Mouse (Mus musculus) hindbrain, embryonic 11.5 days (tissue): Measurements from ENCODE around the gene Thsd7a. TPM values are rescaled to one million over a fixed set of nuclear protein-coding genes. Genes with fewer than 3 reads are reported as not detected.

Experiments used
- ATAC-seq: fragments of 200-750 bp; cut with Nextera tagmentation; 2 replicates; pipeline ENCODE4 v1.8.0; 2017; ENCODE audit warnings: mild to moderate bottlenecking, moderate TSS enrichment, moderate library complexity; ENCODE audit not compliant: low FRiP score
- DNase-seq: peaks from one replicate; pipeline ENCODE4 v3.0.0-alpha.2; 2015; ENCODE audit warnings: low spot score
- H3K27ac ChIP-seq: fragments of 300-500 bp; sonication (generic); 2 replicates; pipeline ENCODE4 v1.5.1; 2014; ENCODE audit warnings: mild to moderate bottlenecking, low read depth, low read length
- H3K27me3 ChIP-seq: fragments of 300-500 bp; sonication (generic); 2 replicates; pipeline ENCODE4 v1.6.1; 2014; ENCODE audit warnings: mild to moderate bottlenecking, low read length, moderate library complexity, mixed read lengths; ENCODE audit not compliant: control insufficient read depth, insufficient read depth
- H3K36me3 ChIP-seq: fragments of 300-500 bp; sonication (generic); 2 replicates; pipeline ENCODE4 v1.6.1; 2014; ENCODE audit warnings: mild to moderate bottlenecking, low read length, moderate library complexity, mixed read lengths; ENCODE audit not compliant: control insufficient read depth, insufficient read depth
- H3K4me1 ChIP-seq: fragments of 300-500 bp; sonication (generic); replicated peaks from 2 replicates; pipeline ENCODE4 v1.6.1; 2014; ENCODE audit warnings: low read length, mixed read lengths; ENCODE audit not compliant: control insufficient read depth, insufficient read depth
- H3K4me2 ChIP-seq: fragments of 300-500 bp; sonication (generic); replicated peaks from 2 replicates; pipeline ENCODE4 v1.6.1; 2014; ENCODE audit warnings: mild to moderate bottlenecking, low read depth, low read length
- H3K4me3 ChIP-seq: fragments of 300-500 bp; sonication (generic); 2 replicates; pipeline ENCODE4 v1.5.1; 2014; ENCODE audit warnings: low read depth, low read length
- H3K9ac ChIP-seq: fragments of 300-500 bp; sonication (generic); 2 replicates; pipeline ENCODE4 v1.6.1; 2014; ENCODE audit warnings: low read depth, low read length
- H3K9me3 ChIP-seq: fragments of 300-500 bp; sonication (generic); 2 replicates; pipeline ENCODE4 v1.6.1; 2016; ENCODE audit warnings: low read length; ENCODE audit not compliant: control insufficient read depth
- WGBS: fragments of 180-500 bp; shearing (Covaris S2); extraction: QIAGEN DNeasy Blood & Tissue Kit; methylation state at CpG from one replicate; pipeline ENCODE4 v1.1.7; 2014; 5-methylcytosine and 5-hydroxymethylcytosine counted together
- polyA plus RNA-seq: library from polyadenylated mRNA; unstranded; fragments of >200 nt; fragmentation: Nextera tagmentation; extraction: Ambion mirVana; gene quantifications from 2 replicates; pipeline ENCODE4 v1.2.1, GENCODE M21; 2014

Thsd7a gene
- polyA plus RNA-seq, 1 experiment from 2014 or later, result 43.2 TPM

- H3K4me1 ChIP-seq, result no peaks in the 10 kb centered on the region
- H3K4me3 ChIP-seq, result no peak overlapping the region
- no peak overlapping the region for H3K27ac ChIP-seq
- WGBS, result 89% methylated on average over 32 of the region's 32 CpGs
- no peaks in the 10 kb centered on the region for H3K36me3 ChIP-seq
- ATAC-seq (no peak), DNase-seq (no peak)
- H3K9ac ChIP-seq, result no peak overlapping the region
- H3K27me3 ChIP-seq, result no peaks in the 10 kb centered on the region
- H3K4me2 ChIP-seq, result no peak overlapping the region
- no peaks in the 10 kb centered on the region for H3K9me3 ChIP-seq
Measured at GRCm38 (mm10) chr6:12555114-12556099, 193.8 kb downstream of the Thsd7a start.

- no peak for ATAC-seq
- Histone ChIP-seq H3K9ac (no peak overlapping the region), H3K4me3 (no peak overlapping the region), H3K4me2 (no peak overlapping the region), H3K27ac (no peak overlapping the region), H3K36me3 (no peaks in the 10 kb centered on the region), H3K4me1 (no peaks in the 10 kb centered on the region), H3K27me3 (no peaks in the 10 kb centered on the region), H3K9me3 (no peaks in the 10 kb centered on the region)
- no peak for DNase-seq
- 66% methylated on average over 3 of the region's 3 CpGs for WGBS
Measured at GRCm38 (mm10) chr6:12551176-12551575, 198.0 kb downstream of the Thsd7a start.

GRCm38 (mm10) chr6:12550054-12550655, 199.1 kb downstream of the Thsd7a start:
- 55% methylated on average over 4 of the region's 4 CpGs for WGBS
- DNase-seq (no peak), ATAC-seq (no peak; the same call in 1 of the 2 replicates)
- Histone ChIP-seq H3K27ac (no peak overlapping the region), H3K36me3 (no peaks in the 10 kb centered on the region), H3K27me3 (no peaks in the 10 kb centered on the region), H3K9me3 (no peaks in the 10 kb centered on the region), H3K9ac (no peak overlapping the region), H3K4me2 (no peak overlapping the region), H3K4me3 (no peak overlapping the region), H3K4me1 (no peaks in the 10 kb centered on the region)

DNA sequence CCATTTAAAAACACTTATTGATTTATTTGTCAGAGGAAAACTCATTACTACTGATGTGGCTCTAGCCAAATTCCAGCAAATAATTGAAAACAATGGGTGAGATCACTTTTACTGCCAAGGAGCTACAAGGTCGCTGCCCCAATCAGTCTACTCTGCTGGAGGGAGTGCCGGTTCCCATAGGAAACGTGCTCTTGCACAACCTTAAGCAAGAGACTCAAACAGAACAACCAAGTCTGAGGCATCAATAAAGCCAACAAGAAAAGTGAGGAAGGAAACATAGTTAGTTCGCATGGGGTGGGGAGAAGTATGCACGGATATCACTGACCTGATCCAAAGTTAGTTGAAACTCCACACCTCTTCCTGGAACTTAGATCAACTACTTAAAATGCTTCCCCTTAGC, 205.1 kb downstream of the Thsd7a start:
- Histone ChIP-seq H3K4me1 (no peaks in the 10 kb centered on the region), H3K9me3 (no peaks in the 10 kb centered on the region), H3K27me3 (no peaks in the 10 kb centered on the region), H3K27ac (no peak overlapping the region), H3K4me2 (no peak overlapping the region), H3K36me3 (no peaks in the 10 kb centered on the region), H3K4me3 (no peak overlapping the region), H3K9ac (no peak overlapping the region)
- DNase-seq (no peak), ATAC-seq (0 out of 2 replicates have a peak, but pooled peaks have one; percentile 14)
- WGBS, result 42% methylated on average over 5 of the region's 5 CpGs

GRCm38 (mm10) chr6:12542496-12542895, 206.7 kb downstream of the Thsd7a start:
- H3K9me3 ChIP-seq, result no peaks in the 10 kb centered on the region
- ATAC-seq, result no peak
- WGBS, result 52% methylated on average over 3 of the region's 3 CpGs

GRCm38 (mm10) chr6:12519121-12519520, 230.1 kb downstream of the Thsd7a start:
- Histone ChIP-seq H3K4me2 (no peak overlapping the region), H3K27me3 (no peaks in the 10 kb centered on the region), H3K9ac (no peak overlapping the region), H3K27ac (no peak overlapping the region), H3K9me3 (no peaks in the 10 kb centered on the region), H3K36me3 (no peaks in the 10 kb centered on the region), H3K4me3 (no peak overlapping the region), H3K4me1 (no peaks in the 10 kb centered on the region)
- DNase-seq (no peak), ATAC-seq (0 out of 2 replicates have a peak, but pooled peaks have one; percentile 38)

More at GRCm38 (mm10) chr6:12542496-12542895, 206.7 kb downstream of the Thsd7a start:
- Histone ChIP-seq H3K27me3 (no peaks in the 10 kb centered on the region), H3K4me1 (no peaks in the 10 kb centered on the region), H3K4me2 (no peak overlapping the region), H3K4me3 (no peak overlapping the region), H3K36me3 (no peaks in the 10 kb centered on the region), H3K9ac (no peak overlapping the region), H3K27ac (no peak overlapping the region)
- no peak for DNase-seq

- WGBS, result 67% methylated on average over 9 of the region's 9 CpGs
- H3K4me3 ChIP-seq, result no peak overlapping the region
- no peak for DNase-seq
- no peak for ATAC-seq
- no peak overlapping the region for H3K4me2 ChIP-seq
- H3K9ac ChIP-seq, result no peak overlapping the region
- H3K4me1 ChIP-seq, result no peaks in the 10 kb centered on the region
- no peak overlapping the region for H3K27ac ChIP-seq
- no peaks in the 10 kb centered on the region for H3K27me3 ChIP-seq
- H3K9me3 ChIP-seq, result no peaks in the 10 kb centered on the region
- H3K36me3 ChIP-seq, result no peaks in the 10 kb centered on the region
Measured at GRCm38 (mm10) chr6:12518283-12518903, 230.8 kb downstream of the Thsd7a start.

DNA sequence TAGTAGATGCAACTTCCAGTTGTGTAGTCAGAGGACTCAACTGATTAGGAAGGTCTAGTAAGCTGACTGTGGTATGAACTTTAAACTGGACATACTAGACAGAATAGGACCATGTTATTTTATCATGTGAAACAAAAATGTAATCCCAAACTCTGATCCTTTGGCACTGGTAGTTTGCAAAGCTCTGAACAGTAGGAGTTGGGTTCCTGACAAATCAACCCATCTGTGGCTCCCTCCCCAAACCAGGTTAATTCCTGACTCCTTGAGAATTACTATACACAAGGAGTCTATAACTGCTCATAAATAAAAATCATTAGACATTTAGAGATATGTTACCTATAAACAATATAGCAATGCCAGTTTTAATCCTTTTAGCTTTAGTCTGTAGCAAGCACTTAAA, 231.5 kb downstream of the Thsd7a start:
- ATAC-seq (no peak), DNase-seq (no peak)
- Histone ChIP-seq H3K9ac (no peak overlapping the region), H3K4me1 (no peaks in the 10 kb centered on the region), H3K27me3 (no peaks in the 10 kb centered on the region), H3K27ac (no peak overlapping the region), H3K4me3 (no peak overlapping the region), H3K36me3 (no peaks in the 10 kb centered on the region), H3K4me2 (no peak overlapping the region), H3K9me3 (no peaks in the 10 kb centered on the region)
